Mouse (Mus musculus) spleen, adult 18-20 months (tissue): ENCODE measurements around the gene Ccdc3.

ENCODE experiments used
- DNase-seq, 2 experiments: peaks; one replicate each; pipeline ENCODE4 v3.0.0; 2022; ENCODE audit warnings: mixed read lengths in 2 of 2

The Ccdc3 gene

GRCm38 (mm10) chr2:5161908-5162674, 24.5 kb downstream of the Ccdc3 start:
- DNase-seq, result no peak

DNA sequence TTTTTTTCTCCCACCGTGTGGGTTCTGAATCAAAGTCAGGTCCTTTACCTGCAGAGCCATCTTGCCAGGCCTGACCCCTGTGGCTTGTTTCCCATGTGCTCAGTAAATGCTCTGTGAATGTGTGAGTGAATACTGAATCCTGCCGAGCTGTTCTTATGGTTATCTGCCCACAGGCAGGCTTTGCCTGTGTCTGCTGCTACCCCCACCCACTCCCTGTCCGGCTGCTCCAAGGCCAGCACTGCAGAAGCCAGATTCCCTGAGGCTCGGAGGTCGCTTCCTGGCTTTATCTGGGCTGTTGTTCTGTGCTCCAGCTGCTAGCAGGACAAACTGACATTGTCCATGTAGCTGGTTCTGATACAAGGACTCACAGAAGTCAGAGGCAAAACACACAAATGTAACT, 25.2 kb downstream of the Ccdc3 start:
- no peak for DNase-seq

- DNase-seq, result no peak
These were observed 28.4 kb downstream of the Ccdc3 start for GRCm38 (mm10) chr2:5165941-5166361.

GRCm38 (mm10) chr2:5166796-5167195, 29.2 kb downstream of the Ccdc3 start:
- no peak for DNase-seq

DNA sequence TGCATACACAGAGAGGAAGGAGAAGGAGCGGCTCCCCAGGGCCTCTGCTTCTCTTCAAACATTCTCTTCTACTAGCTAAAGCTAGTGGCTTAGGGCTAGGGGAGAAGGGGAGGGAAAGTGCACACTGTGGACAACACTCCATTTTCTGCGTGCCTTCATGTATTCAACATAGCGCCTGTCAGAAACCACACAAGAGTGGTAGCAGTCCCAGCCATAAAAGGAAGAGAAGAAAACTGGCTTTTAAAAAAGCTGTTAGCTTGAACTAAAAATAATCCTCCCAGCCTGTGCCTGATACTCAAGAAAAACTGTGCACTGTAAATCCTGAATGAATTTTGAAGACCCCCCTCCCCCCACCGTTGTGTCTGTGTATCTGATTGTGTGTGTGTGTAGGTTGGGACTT, 33.2 kb downstream of the Ccdc3 start:
- DNase-seq, result no peak

DNA sequence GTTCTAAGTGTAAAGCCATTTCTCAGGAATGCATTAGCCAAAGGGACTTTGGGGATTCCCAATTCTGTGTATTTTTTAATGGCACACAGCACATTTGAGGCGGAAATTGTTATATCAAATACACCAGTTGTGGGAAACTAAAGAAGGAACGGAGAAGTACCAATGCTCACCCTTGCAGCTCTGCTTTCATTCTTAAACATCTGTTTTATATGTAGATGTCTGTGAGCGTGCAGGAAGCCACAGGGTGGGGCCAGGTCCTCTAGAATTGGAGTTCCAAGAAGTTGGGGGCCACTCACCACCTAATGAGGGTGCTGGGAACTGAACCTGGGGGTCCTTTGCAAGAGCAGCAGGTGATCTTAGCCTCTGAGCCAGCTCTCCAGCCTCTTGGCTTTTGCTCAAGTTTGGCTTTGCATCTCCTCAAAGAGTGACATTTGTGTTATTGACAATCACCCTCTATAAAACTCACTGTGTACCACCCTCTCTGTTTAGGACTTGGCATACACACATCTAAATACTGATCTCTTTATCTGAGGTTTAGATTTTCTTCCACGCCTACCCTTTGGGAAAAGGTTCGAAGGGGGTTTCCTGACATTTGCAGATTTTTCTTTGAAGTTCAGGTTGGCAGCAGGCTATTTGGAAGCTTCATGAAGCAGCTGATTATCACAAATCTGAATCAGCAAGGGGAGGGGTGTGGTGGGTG, 33.9 kb downstream of the Ccdc3 start:
- DNase-seq, result no peak

DNA sequence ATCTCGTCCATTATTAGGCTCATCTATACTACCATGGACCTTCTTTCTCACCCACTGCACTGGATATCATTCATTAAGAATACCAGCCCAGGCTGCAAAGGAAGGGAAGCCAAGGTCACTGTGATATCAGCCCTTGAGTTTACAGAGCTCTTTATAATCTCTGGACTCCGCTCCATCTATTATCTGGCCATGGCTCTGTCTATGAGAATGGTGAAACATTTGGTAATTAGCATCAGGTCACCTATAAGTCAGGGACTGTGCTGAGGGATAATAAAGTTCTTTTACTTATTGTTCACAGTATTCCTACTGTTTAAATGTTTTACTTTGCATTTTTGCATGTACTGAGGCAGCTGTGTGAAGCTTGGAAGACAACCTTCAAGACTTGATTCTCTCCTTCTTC, 35.2 kb downstream of the Ccdc3 start:
- DNase-seq, result no peak

- DNase-seq, result no peak
These were observed 37.1 kb downstream of the Ccdc3 start for GRCm38 (mm10) chr2:5174716-5175115.

DNA sequence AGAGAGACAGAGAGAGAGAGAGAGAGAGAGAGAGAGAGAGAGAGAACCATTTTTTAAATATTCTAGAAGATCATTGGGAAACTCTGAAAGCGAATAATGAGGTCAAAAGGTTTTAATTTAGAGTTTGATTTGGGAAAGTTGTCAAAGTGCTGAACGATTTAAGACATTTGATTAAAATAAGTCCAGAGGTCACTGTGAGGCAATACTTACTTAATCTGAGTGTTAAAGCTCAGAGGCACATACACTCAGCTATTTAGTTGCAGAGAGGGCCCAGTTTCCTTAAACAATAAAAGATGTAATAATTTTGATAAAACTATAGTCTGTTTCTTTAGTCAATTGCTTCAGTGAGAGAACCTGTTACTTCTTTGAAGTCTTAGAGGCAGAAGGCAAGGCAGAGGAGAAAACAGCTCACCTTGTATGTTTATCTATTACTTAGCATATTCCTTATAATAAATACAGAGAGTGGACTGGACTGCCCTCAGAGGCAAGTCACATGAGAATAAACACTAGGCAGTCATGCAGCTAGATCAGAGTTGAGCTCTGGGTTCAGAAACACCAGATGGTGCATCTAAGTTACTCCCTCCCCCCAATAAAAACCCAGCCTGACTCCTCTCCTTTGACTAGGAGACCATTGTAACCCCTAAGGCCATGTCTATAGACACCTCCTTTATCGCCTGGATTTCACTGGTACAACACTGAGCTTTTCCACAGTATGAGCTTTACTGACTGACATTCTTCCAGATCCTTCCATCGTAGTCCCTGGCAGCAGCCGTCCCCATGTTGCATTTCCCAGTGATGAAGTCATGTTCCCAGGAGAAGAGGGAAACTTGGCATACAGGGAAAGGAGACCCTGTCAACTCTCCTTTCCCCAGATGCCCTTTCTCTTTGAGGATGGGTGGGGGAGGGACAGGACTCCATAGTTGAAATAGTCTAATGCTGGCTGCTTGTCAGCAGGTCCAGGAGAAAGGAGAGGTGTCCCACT, 44.2 kb downstream of the Ccdc3 start:
- DNase-seq, result no peak

- no peak for DNase-seq
These were observed 46.6 kb downstream of the Ccdc3 start for GRCm38 (mm10) chr2:5184166-5184565.

DNA sequence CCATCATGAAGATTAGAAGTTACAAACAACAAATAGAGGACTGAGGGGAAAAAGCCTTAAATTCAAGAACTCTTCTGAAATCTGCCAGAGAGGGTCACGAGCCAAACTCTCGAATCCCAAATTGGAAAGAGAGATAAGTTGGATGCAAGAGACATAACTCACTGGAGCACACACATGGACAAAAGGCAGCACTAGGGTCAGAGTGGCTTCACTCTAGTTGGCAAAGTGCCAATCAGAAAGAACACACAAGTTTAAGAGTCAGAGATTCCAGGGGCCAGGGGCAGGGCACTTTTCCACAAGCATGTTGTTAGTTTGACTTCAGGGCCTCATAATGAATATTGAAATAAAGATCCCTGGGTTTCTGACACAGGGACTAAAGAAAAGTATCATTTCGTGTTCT, 48.1 kb downstream of the Ccdc3 start:
- no peak for DNase-seq

DNA sequence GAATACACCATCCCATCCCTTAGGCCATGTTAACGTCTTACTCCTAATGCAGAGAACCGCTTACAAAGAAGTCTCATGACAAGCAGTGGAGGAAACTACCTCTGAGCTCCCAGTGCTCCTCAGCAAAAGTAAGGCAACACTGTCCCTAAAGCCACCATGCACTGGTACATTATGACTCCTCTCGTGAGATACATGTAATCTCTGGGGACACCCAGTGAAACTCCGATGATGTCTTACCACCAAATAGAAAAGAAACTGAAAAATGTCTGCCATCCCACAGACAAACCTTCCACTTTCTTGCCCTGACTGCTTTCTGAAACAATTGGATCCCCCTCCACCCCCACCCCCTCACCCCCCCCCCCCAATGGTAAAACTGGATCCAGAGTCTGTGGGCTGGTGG, 54.6 kb downstream of the Ccdc3 start:
- no peak for DNase-seq

DNA sequence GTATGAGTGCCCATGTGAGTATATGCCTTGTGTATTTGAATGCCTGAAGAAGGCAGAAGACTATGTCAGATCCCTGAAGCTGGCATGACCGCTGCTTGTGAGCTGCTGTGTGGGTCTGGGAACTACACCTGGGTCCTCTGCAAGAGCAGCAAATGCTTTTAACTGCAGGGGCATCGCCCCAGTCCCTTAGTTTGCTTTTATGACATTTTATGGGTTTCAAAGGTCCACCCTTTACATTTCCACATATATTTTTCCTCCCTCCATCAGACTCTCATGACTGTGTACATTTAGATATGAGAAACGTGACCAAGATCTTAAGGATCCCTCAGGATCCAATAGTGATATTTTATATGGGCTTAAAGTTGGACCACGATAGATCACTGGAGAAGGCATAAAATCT, 55.5 kb downstream of the Ccdc3 start:
- DNase-seq, result no peak

DNA sequence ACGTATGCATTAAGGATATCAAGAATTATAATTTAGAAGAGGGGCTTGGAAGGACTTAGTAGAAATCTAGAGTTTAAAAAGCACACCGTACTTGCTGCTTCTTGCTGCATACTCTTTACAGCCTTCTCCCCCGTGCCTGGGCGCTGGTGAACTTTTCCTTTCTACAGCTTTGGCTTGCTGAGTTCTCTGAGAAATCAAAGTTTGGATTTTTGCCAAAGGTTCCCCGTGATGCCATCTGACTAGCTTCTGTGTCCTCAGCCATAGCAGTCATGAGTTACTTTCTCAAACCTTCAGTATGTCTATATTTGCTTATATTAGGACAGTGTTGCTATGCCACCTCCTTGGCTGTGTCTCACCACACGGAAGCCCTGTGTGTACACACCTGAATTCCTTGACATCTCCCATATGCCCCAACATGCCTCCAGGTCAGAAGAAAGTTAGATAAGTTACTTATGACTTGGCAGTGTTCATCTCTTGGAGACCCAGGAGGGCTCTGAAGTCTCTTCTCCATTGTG, 57.2 kb downstream of the Ccdc3 start:
- DNase-seq, result no peak

DNA sequence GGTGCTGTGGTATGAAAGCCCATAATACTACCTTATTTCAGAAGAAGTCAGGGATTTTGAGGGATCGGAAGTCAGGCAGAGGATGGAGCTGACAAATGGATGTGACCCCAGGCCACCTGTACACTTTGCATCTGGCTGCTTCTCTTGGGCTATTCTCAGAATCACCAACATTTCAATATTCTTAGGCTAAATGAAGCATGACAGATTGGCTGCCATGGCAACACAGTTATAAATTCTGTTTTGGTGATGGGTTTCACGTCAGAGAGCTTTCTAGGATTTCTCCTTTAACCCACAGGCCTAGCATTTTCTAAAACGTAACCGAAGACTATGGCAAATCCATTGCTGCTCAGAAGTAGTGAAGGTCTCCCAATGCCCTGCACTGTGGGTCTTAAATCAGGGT, 59.9 kb downstream of the Ccdc3 start:
- no peak for DNase-seq

- DNase-seq, result no peak
These were observed 61.7 kb downstream of the Ccdc3 start for GRCm38 (mm10) chr2:5199289-5199688.

GRCm38 (mm10) chr2:5200817-5201364, 63.3 kb downstream of the Ccdc3 start:
- DNase-seq, result no peak

DNA sequence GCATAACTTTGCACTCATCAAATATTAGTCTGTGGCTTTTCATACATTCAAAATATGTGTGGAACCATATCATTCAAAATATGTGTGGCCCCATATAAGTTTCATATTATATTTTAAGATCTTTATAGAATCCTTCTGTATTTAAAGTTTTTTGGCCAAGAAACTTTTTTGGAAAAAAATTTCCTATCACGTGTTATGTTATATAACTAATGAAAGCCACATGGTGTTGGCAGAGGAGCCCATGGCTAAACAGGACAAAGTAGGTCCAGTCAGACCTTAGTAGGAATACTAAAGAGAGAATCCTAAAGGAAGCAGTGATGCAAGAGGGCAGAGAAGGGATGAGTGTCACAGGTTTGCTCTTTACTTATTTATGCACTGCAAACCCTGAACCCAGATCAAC, 65.6 kb downstream of the Ccdc3 start:
- DNase-seq, result no peak

- DNase-seq, result no peak
These were observed 67.4 kb downstream of the Ccdc3 start for GRCm38 (mm10) chr2:5204941-5205340.

- no peak for DNase-seq
These were observed 69.1 kb downstream of the Ccdc3 start for GRCm38 (mm10) chr2:5206651-5207050.

DNA sequence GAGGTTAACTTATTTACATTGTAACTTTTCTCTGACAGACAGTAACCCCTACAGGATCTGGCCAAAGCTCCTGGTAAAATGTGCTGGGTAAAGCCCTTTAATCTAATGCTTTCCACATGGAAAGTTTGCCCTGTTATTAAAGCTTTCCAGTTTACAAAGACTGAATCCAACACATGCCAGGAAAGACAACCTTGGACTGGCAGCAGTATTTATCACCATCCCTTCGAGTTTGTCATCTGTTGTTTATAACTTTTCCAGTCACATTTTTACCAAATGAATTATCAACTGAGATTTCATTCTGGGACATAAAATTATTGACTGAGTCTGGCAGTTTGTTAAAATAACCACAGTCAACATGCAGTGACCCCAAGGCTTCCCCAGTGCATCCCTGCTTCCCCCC, 77.0 kb downstream of the Ccdc3 start:
- DNase-seq, result no peak

DNA sequence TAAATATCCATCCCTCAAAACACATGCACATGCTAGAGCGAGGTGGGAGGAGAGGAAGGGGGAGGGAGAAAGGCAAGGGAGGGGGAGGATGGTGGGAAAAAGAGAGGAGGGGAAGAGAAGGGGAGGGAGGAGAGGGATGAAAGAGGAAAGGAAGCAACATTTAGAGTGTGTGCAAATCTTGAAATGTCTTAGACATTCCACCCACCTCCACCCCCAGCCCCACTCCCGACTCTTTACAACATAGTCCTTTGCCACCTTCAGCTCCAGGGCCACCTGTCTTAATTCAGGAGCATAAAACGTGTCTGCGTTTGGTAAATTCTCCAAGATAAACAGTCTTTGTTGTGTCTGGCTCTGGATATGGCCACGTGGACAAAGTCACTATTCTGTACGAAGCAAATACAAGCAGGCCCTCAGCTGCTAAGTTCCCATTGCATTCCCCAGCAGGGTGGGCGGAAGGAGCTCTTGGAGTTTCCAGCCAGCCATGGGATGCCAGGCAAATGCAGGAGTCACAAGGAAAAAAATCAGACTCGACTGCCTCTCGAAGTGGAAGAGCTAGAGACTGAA, 77.8 kb downstream of the Ccdc3 start:
- DNase-seq, result no peak
